Mouse (Mus musculus) left cerebral cortex, postnatal 36 days (tissue): ENCODE measurements around the gene Hook2. TPM values are rescaled to one million over a fixed set of nuclear protein-coding genes. Genes with fewer than 3 reads are reported as not detected.

Experiments used
- DNase-seq, 2 experiments: peaks; one replicate each; pipeline ENCODE4 v3.0.0; 2021 to 2022; ENCODE audit warnings: low spot score in 2 of 2, mixed read lengths in 1 of 2
- intact Hi-C: fragments of 180-260 bp; cut with DNase I; formaldehyde crosslinking; loops from one replicate; pipeline ENCODE4 v1.15.1; 2025
- total RNA-seq, 2 experiments: library from RNA; stranded (reverse); gene quantifications; 2 replicates each; pipeline ENCODE4 v1.2.3; 2021

Gene Hook2
- total RNA-seq: 10 to 100 TPM in 1 of 2 experiments, 1 to 10 TPM in 1; 8.2 to 10.0 TPM

GRCm38 (mm10) chr8:84990349-84990748 is at the start of gene Hook2:
Hook2 (plus strand) TSS chr8:84990603.
- peak; percentile 94 to 97 for DNase-seq
- intact Hi-C loops: loop anchor here (1.0 kb wide), 1 partner anchor 15 kb away; no protein-coding TSS in a partner anchor

GRCm38 (mm10) chr8:84943699-84944098 is 46.7 kb upstream of the Hook2 start:
- DNase-seq: no peak
- intact Hi-C loops: no loop called here

GRCm38 (mm10) chr8:84944478-84945160 is 45.8 kb upstream of the Hook2 start:
- DNase-seq: peak; percentile 69 to 78
- intact Hi-C loops: no loop called here

GRCm38 (mm10) chr8:84945235-84945632 is 45.2 kb upstream of the Hook2 start:
- intact Hi-C loops: no loop called here
- DNase-seq: peak; percentile 83 to 90

GRCm38 (mm10) chr8:84945633-84946527 is 44.5 kb upstream of the Hook2 start:
- peak; percentile 40 to 62 for DNase-seq
- intact Hi-C loops: loop anchor here (1.0 kb wide), 1 partner anchor 19 kb away; no protein-coding TSS in a partner anchor

GRCm38 (mm10) chr8:84946528-84947240 is 43.7 kb upstream of the Hook2 start, which contains the start of gene Rtbdn:
Rtbdn (plus strand) TSS chr8:84946991.
- intact Hi-C loops: loop anchor here (1.0 kb wide), 1 partner anchor 19 kb away; no protein-coding TSS in a partner anchor
- no peak for DNase-seq

- no peak for DNase-seq
- intact Hi-C loops: no loop called here
These were observed 43.2 kb upstream of the Hook2 start for GRCm38 (mm10) chr8:84947241-84947545.

GRCm38 (mm10) chr8:84949753-84950152 is 40.6 kb upstream of the Hook2 start:
- intact Hi-C loops: no loop called here
- no peak for DNase-seq

GRCm38 (mm10) chr8:84952612-84953255 is 37.7 kb upstream of the Hook2 start:
- DNase-seq: no peak
- intact Hi-C loops: no loop called here

GRCm38 (mm10) chr8:84956768-84957167 is 33.6 kb upstream of the Hook2 start:
- intact Hi-C loops: no loop called here
- DNase-seq: peak; percentile 67 to 74

GRCm38 (mm10) chr8:84959811-84960210 is 30.6 kb upstream of the Hook2 start:
- intact Hi-C loops: no loop called here
- DNase-seq: no peak

- DNase-seq: no peak
- intact Hi-C loops: no loop called here
These were observed 26.5 kb upstream of the Hook2 start for GRCm38 (mm10) chr8:84963952-84964351.

GRCm38 (mm10) chr8:84965731-84966291 is 24.6 kb upstream of the Hook2 start:
- intact Hi-C loops: loop anchor here (1.0 kb wide), 1 partner anchor 20 kb away; the partner anchor contains the start of gene Rtbdn
- DNase-seq: peak; percentile 92

GRCm38 (mm10) chr8:84966603-84967002 is 23.8 kb upstream of the Hook2 start:
- no peak for DNase-seq
- intact Hi-C loops: no loop called here

- DNase-seq: no peak
- intact Hi-C loops: no loop called here
These were observed 22.7 kb upstream of the Hook2 start for GRCm38 (mm10) chr8:84967532-84968304.

- intact Hi-C loops: no loop called here
These were observed 21.8 kb upstream of the Hook2 start for GRCm38 (mm10) chr8:84968650-84969049.

GRCm38 (mm10) chr8:84969241-84970134 is 20.9 kb upstream of the Hook2 start, which contains the start of the genes Gm49661, Prdx2 and Rnaseh2a:
Gm49661 (minus strand) TSS chr8:84969433.
Prdx2 (plus strand) TSS chr8:84969587.
Rnaseh2a (minus strand) TSS chr8:84969767.
- intact Hi-C loops: loop anchor here (5.0 kb wide), 1 partner anchor 38 kb away; no protein-coding TSS in a partner anchor
- peak; percentile 71 to 78 for DNase-seq

More at GRCm38 (mm10) chr8:84968650-84969049, 21.8 kb upstream of the Hook2 start:
- DNase-seq: no peak
